Mouse (Mus musculus): ENCODE measurements at regions not wholly inside any gene's neighbourhood (a gene's known extent, or its start where the extent isn't known, plus 50 kb on each side); places are given as distances from the start of the nearest gene placed in this dataset.

DNA sequence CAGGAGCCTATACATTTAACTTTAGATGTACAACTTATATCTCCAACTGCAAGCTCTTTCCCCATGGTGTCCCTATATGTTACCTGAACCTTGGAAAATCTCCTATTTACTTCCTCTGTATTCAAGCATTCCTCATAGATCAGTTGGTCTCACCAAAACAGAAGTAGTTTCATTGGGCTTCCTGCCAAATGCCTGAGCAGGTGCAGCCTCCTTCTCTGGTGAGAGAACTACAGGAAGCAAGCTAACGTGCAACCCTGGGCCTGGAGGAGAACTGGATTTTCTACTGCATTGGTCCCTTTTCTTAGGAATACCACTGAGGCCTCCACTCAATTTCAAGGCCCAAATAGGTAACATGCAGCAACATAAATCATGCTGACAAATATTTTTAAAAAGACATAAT is 400.6 kb upstream of the Actbl2 start:
- Histone ChIP-seq H3K9ac (ENCODE audit: low read length) (no peak overlapping the region), H3K27ac (replicated peaks in 1 of 2; ENCODE audit: control insufficient read depth in 1 of 2, insufficient read depth in 1 of 2, low read depth in 2 of 2, low read length in 2 of 2) (no peak overlapping the region), H3K9me3 (ENCODE audit: control insufficient read depth, low read length) (no peaks in the 10 kb centered on the region), H3K27me3 (ENCODE audit: control insufficient read depth, insufficient read depth, low read length) (no peaks in the 10 kb centered on the region), H3K36me3 (ENCODE audit: control insufficient read depth, insufficient read depth, low read length) (no peaks in the 10 kb centered on the region), H3K4me1 (ENCODE audit: control insufficient read depth in 2 of 2, insufficient read depth in 2 of 2, low read length in 2 of 2) (no peaks in the 10 kb centered on the region; a peak in 1 of 4 replicates), H3K4me3 (ENCODE audit: control insufficient read depth in 1 of 2, insufficient read depth in 1 of 2, low read depth in 1 of 2, low read length in 2 of 2) (no peak overlapping the region), H3K4me2 (ENCODE audit: low read length) (no peak overlapping the region)
- ATAC-seq (ENCODE audit: insufficient number of reproducible peaks, insufficient read depth, low FRiP score, low read depth): no peak
- WGBS: 36% methylated on average over 1 of the region's 1 CpGs

DNA sequence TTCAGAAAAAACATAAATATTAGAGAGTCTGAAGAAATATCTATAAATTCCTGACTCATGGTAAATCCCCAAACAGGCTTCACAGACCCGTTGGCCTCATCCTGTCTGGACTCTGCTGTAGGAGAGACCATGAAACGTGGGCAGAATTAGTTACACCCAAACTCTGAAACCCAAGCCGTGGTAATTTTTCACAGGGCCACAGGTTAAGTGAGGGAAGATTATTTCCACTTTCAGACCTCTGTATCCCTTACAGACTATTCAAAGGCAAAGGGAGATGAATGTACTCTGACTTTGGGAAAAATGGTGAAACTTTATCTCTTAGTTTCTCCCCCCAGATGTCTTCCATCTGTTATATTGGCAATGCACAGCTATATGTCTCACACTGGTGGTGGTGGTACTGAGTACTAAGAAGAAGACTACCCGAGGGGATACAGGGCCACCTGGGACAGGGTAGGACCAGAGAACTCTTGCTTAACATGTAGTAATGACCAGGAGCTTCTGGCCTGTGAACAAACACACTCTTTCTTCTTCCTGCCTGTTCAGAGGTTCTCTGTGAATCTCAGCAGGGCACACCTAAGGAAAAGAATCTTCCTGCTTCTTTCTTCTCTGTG is 388.8 kb upstream of the Actbl2 start:
- Histone ChIP-seq H3K9me3 (ENCODE audit: control insufficient read depth, low read length) (no peaks in the 10 kb centered on the region), H3K27ac (replicated peaks in 1 of 2; ENCODE audit: control insufficient read depth in 1 of 2, insufficient read depth in 1 of 2, low read depth in 2 of 2, low read length in 2 of 2) (no peak overlapping the region), H3K9ac (ENCODE audit: low read length) (no peak overlapping the region), H3K4me3 (ENCODE audit: control insufficient read depth in 1 of 2, insufficient read depth in 1 of 2, low read depth in 1 of 2, low read length in 2 of 2) (no peak overlapping the region), H3K27me3 (ENCODE audit: control insufficient read depth, insufficient read depth, low read length) (no peaks in the 10 kb centered on the region), H3K4me1 (ENCODE audit: control insufficient read depth in 2 of 2, insufficient read depth in 2 of 2, low read length in 2 of 2) (peaks cover 3 to 5% of the 10 kb centered on the region in 2 experiments; a peak in 1 of 4 replicates), H3K36me3 (ENCODE audit: control insufficient read depth, insufficient read depth, low read length) (no peaks in the 10 kb centered on the region), H3K4me2 (ENCODE audit: low read length) (no peak overlapping the region)
- WGBS: 74% methylated on average over 4 of the region's 4 CpGs
- ATAC-seq (ENCODE audit: insufficient number of reproducible peaks, insufficient read depth, low FRiP score, low read depth): no peak

DNA sequence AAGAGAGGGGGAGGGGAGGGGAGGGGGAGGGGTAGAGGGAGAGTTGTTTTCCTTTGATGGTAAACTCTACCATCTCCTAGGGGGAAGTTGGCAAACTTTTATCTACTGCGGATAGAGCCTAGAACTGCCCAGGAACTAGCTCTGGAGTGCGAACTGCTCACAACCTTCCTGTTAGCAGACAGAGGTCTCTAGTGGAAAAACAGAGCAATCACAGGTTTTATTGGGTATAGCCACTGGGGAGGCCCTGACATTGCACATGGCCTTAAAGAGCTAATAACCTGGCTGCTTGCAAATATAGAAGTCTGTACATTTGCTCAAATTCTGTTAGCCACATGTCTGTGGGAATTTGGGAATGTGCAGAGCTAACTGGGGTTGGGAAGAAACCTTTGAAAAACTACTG is 388.1 kb upstream of the Actbl2 start:
- 25% methylated on average over 2 of the region's 2 CpGs for WGBS
- Histone ChIP-seq H3K27ac (replicated peaks in 1 of 2; ENCODE audit: control insufficient read depth in 1 of 2, insufficient read depth in 1 of 2, low read depth in 2 of 2, low read length in 2 of 2) (no peak overlapping the region), H3K4me3 (ENCODE audit: control insufficient read depth in 1 of 2, insufficient read depth in 1 of 2, low read depth in 1 of 2, low read length in 2 of 2) (no peak overlapping the region), H3K27me3 (ENCODE audit: control insufficient read depth, insufficient read depth, low read length) (no peaks in the 10 kb centered on the region), H3K9me3 (ENCODE audit: control insufficient read depth, low read length) (no peaks in the 10 kb centered on the region), H3K9ac (ENCODE audit: low read length) (no peak overlapping the region), H3K4me1 (ENCODE audit: control insufficient read depth in 2 of 2, insufficient read depth in 2 of 2, low read length in 2 of 2) (peaks cover 3 to 5% of the 10 kb centered on the region in 2 experiments; a peak in 1 of 4 replicates), H3K36me3 (ENCODE audit: control insufficient read depth, insufficient read depth, low read length) (no peaks in the 10 kb centered on the region), H3K4me2 (ENCODE audit: low read length) (no peak overlapping the region)
- no peak for ATAC-seq (ENCODE audit: insufficient number of reproducible peaks, insufficient read depth, low FRiP score, low read depth)

DNA sequence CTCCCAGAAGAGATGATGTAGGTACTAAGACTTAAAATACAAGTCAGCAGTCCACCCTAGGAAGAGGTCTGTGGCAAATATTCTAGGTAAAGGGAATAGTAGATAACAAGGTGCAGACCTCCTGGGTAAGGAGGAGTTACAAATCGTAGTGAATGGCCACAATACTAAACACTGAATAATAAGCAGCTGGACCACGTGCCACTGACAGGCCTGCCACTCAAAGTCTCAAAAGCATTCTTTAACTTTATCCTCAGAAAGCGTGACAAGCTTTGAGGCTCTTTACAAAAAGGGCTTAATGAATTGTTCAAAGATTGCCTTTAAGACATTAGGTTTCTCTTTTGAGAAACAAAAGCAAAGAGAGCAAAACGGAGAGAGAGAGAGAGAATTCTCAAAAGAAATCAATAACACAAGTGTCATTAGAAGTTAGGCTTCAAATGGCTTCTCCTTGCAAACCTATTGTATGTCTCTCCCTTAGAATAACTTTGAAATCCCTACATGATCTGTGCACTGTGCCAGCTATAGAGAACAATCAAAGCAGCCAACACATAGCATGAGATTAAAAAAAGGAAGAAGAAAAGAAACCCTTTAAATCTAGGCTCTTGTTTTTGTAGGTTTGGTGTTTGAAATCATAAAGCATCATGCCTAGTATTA is 383.6 kb upstream of the Actbl2 start:
- 64% methylated on average over 4 of the region's 4 CpGs for WGBS
- no peak for ATAC-seq (ENCODE audit: insufficient number of reproducible peaks, insufficient read depth, low FRiP score, low read depth)
- no peak overlapping the region for H3K4me2 ChIP-seq (ENCODE audit: low read length)
- H3K36me3 ChIP-seq (ENCODE audit: control insufficient read depth, insufficient read depth, low read length): no peaks in the 10 kb centered on the region
- H3K27me3 ChIP-seq (ENCODE audit: control insufficient read depth, insufficient read depth, low read length): no peaks in the 10 kb centered on the region
- H3K9ac ChIP-seq (ENCODE audit: low read length): no peak overlapping the region
- peaks cover 5 to 11% of the 10 kb centered on the region in 2 experiments; a peak in 2 of 4 replicates for H3K4me1 ChIP-seq (ENCODE audit: control insufficient read depth in 2 of 2, insufficient read depth in 2 of 2, low read length in 2 of 2)
- H3K4me3 ChIP-seq (ENCODE audit: control insufficient read depth in 1 of 2, insufficient read depth in 1 of 2, low read depth in 1 of 2, low read length in 2 of 2): no peak overlapping the region
- no peak overlapping the region for H3K27ac ChIP-seq (replicated peaks in 1 of 2; ENCODE audit: control insufficient read depth in 1 of 2, insufficient read depth in 1 of 2, low read depth in 2 of 2, low read length in 2 of 2)
- H3K9me3 ChIP-seq (ENCODE audit: control insufficient read depth, low read length): no peaks in the 10 kb centered on the region

DNA sequence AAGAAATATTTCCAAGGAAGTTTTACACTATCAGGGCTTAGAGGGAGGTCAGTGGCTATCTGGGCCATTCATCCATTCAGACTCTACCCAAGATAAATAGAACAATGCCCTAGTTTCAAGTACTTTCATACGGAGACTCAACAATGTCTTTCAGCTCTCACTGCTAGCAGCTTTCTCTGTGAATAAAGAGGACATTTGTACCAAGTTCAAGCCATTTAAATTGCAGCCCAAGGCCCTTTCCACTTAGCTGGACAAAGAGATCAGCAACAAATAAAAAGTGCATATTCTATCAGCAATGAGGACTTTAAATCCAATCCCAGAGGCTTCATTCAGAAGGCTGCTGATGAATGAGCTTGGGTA is 383.1 kb upstream of the Actbl2 start:
- H3K9ac ChIP-seq (ENCODE audit: low read length): no peak overlapping the region
- no peak overlapping the region for H3K4me2 ChIP-seq (ENCODE audit: low read length)
- H3K4me3 ChIP-seq (ENCODE audit: control insufficient read depth in 1 of 2, insufficient read depth in 1 of 2, low read depth in 1 of 2, low read length in 2 of 2): no peak overlapping the region
- no peak overlapping the region for H3K27ac ChIP-seq (replicated peaks in 1 of 2; ENCODE audit: control insufficient read depth in 1 of 2, insufficient read depth in 1 of 2, low read depth in 2 of 2, low read length in 2 of 2)
- H3K4me1 ChIP-seq (ENCODE audit: control insufficient read depth in 2 of 2, insufficient read depth in 2 of 2, low read length in 2 of 2): peaks cover 5 to 11% of the 10 kb centered on the region in 2 experiments; a peak in 2 of 4 replicates
- no peaks in the 10 kb centered on the region for H3K9me3 ChIP-seq (ENCODE audit: control insufficient read depth, low read length)
- H3K27me3 ChIP-seq (ENCODE audit: control insufficient read depth, insufficient read depth, low read length): no peaks in the 10 kb centered on the region
- no peak for ATAC-seq (ENCODE audit: insufficient number of reproducible peaks, insufficient read depth, low FRiP score, low read depth)
- H3K36me3 ChIP-seq (ENCODE audit: control insufficient read depth, insufficient read depth, low read length): no peaks in the 10 kb centered on the region
- 29% methylated on average over 1 of the region's 1 CpGs for WGBS

DNA sequence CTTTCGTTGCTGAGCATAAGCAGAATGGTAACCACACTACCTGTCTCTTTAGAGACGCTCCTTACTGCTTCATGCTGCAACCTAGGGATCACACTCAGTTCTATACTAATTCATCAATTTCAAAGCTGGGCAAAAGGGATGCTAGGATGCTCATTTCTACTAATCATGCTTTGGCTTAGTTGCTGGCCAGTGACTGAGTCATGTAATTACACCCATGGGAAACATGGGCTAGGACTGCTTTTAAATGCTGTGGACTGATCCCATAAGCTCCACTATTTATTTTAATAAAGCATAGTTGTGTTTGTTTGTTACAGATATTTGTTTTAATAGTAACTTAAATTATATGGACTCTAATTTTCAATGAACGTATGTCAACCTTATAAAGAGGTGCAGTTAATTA is 373.2 kb upstream of the Actbl2 start:
- no peak overlapping the region for H3K27ac ChIP-seq (replicated peaks in 1 of 2; ENCODE audit: control insufficient read depth in 1 of 2, insufficient read depth in 1 of 2, low read depth in 2 of 2, low read length in 2 of 2)
- H3K9me3 ChIP-seq (ENCODE audit: control insufficient read depth, low read length): no peaks in the 10 kb centered on the region
- H3K4me2 ChIP-seq (ENCODE audit: low read length): no peak overlapping the region
- H3K27me3 ChIP-seq (ENCODE audit: control insufficient read depth, insufficient read depth, low read length): no peaks in the 10 kb centered on the region
- H3K4me3 ChIP-seq (ENCODE audit: control insufficient read depth in 1 of 2, insufficient read depth in 1 of 2, low read depth in 1 of 2, low read length in 2 of 2): no peak overlapping the region
- ATAC-seq (ENCODE audit: insufficient number of reproducible peaks, insufficient read depth, low FRiP score, low read depth): no peak
- 89% methylated on average over 3 of the region's 3 CpGs for WGBS
- peaks cover 3 to 6% of the 10 kb centered on the region in 2 experiments; a peak in 1 of 4 replicates for H3K4me1 ChIP-seq (ENCODE audit: control insufficient read depth in 2 of 2, insufficient read depth in 2 of 2, low read length in 2 of 2)
- H3K9ac ChIP-seq (ENCODE audit: low read length): no peak overlapping the region
- no peaks in the 10 kb centered on the region for H3K36me3 ChIP-seq (ENCODE audit: control insufficient read depth, insufficient read depth, low read length)

DNA sequence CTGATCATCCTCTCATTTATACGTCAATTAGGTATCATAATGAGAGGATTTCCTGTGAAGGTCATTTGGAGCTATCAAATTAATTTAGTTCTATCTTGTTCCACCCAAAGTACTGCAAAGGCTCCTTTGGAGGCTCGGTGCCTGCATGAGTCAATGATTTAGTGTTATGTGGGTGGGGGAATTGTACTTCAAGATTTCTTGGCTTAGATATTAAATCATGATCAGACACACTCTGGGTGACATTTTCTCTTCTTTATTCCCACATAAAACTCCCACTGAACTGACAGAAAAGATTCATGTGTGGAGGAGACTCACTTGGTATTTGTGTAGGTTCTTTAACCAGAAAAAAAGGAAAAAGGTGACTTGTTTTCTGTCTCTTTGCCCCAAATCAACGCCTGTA is 372.6 kb upstream of the Actbl2 start:
- Histone ChIP-seq H3K9me3 (ENCODE audit: control insufficient read depth, low read length) (no peaks in the 10 kb centered on the region), H3K27me3 (ENCODE audit: control insufficient read depth, insufficient read depth, low read length) (no peaks in the 10 kb centered on the region), H3K4me1 (ENCODE audit: control insufficient read depth in 2 of 2, insufficient read depth in 2 of 2, low read length in 2 of 2) (peaks cover 3 to 6% of the 10 kb centered on the region in 2 experiments; a peak in 1 of 4 replicates), H3K9ac (ENCODE audit: low read length) (no peak overlapping the region), H3K36me3 (ENCODE audit: control insufficient read depth, insufficient read depth, low read length) (no peaks in the 10 kb centered on the region), H3K27ac (replicated peaks in 1 of 2; ENCODE audit: control insufficient read depth in 1 of 2, insufficient read depth in 1 of 2, low read depth in 2 of 2, low read length in 2 of 2) (no peak overlapping the region), H3K4me3 (ENCODE audit: control insufficient read depth in 1 of 2, insufficient read depth in 1 of 2, low read depth in 1 of 2, low read length in 2 of 2) (no peak overlapping the region), H3K4me2 (ENCODE audit: low read length) (no peak overlapping the region)
- 83% methylated on average over 3 of the region's 3 CpGs for WGBS
- ATAC-seq (ENCODE audit: insufficient number of reproducible peaks, insufficient read depth, low FRiP score, low read depth): no peak

Data from heart, embryonic 14.5 days (tissue).